Mouse (Mus musculus) kidney, adult 8-10 months (tissue): ENCODE data around the gene Uap1.

Experiments used
- DNase-seq, 2 experiments: peaks; one replicate each; pipeline ENCODE4 v3.0.0; 2022

Uap1 gene

GRCm38 (mm10) chr1:170174814-170175332, at the start of gene Uap1:
Gene Uap1 (minus strand): TSS chr1:170174957.
- peak; percentile 99 for DNase-seq

GRCm38 (mm10) chr1:170223276-170223675, 48.5 kb upstream of the Uap1 start:
- no peak for DNase-seq

GRCm38 (mm10) chr1:170220351-170220750, 45.6 kb upstream of the Uap1 start:
- DNase-seq, result peak; percentile 30 to 44

- DNase-seq, result peak in 1 of 2 experiments; percentile 23
These were observed 43.5 kb upstream of the Uap1 start for GRCm38 (mm10) chr1:170218091-170218884.

- no peak for DNase-seq
These were observed 40.8 kb upstream of the Uap1 start for GRCm38 (mm10) chr1:170215590-170215989.

- DNase-seq, result peak; percentile 88 to 91
These were observed 40.2 kb upstream of the Uap1 start, which contains the start of gene Uhmk1 for GRCm38 (mm10) chr1:170214757-170215522. Gene Uhmk1 (minus strand): TSS chr1:170215397.

GRCm38 (mm10) chr1:170214383-170214756, 39.6 kb upstream of the Uap1 start:
- no peak for DNase-seq

GRCm38 (mm10) chr1:170213181-170213879, 38.6 kb upstream of the Uap1 start:
- DNase-seq, result no peak

- DNase-seq, result no peak
These were observed 31.6 kb upstream of the Uap1 start for GRCm38 (mm10) chr1:170206395-170206794.

- peak in 1 of 2 experiments; percentile 48 for DNase-seq
These were observed 25.6 kb upstream of the Uap1 start for GRCm38 (mm10) chr1:170200379-170200778.

GRCm38 (mm10) chr1:170196211-170196610, 21.5 kb upstream of the Uap1 start:
- peak; percentile 70 to 79 for DNase-seq

- no peak for DNase-seq
These were observed 17.2 kb upstream of the Uap1 start for GRCm38 (mm10) chr1:170191925-170192324.

GRCm38 (mm10) chr1:170190225-170190624, 15.5 kb upstream of the Uap1 start:
- DNase-seq, result no peak

GRCm38 (mm10) chr1:170188601-170189000, 13.8 kb upstream of the Uap1 start:
- no peak for DNase-seq

GRCm38 (mm10) chr1:170186531-170186930, 11.8 kb upstream of the Uap1 start:
- DNase-seq, result no peak

GRCm38 (mm10) chr1:170185137-170185536, 10.4 kb upstream of the Uap1 start:
- no peak for DNase-seq

GRCm38 (mm10) chr1:170182706-170183105, 7.9 kb upstream of the Uap1 start:
- no peak for DNase-seq

GRCm38 (mm10) chr1:170176661-170177239, 2.0 kb upstream of the Uap1 start:
- DNase-seq, result no peak

GRCm38 (mm10) chr1:170175848-170176247, 1.1 kb upstream of the Uap1 start:
- DNase-seq, result no peak

- peak; percentile 52 to 71 for DNase-seq
These were observed 555 bp downstream of the Uap1 start for GRCm38 (mm10) chr1:170173991-170174813.

GRCm38 (mm10) chr1:170167781-170168180, 7.0 kb downstream of the Uap1 start:
- DNase-seq, result no peak

- no peak for DNase-seq
These were observed 9.8 kb downstream of the Uap1 start for GRCm38 (mm10) chr1:170164913-170165312.
